Mouse (Mus musculus): ENCODE results near the gene Trim8. TPM values are rescaled to one million over a fixed set of nuclear protein-coding genes. Genes with fewer than 3 reads are reported as not detected.

The Trim8 gene
- total RNA-seq (2021) = 100 to 1,000 TPM; 110 to 112 TPM
- long read RNA-seq, transcript Trim8-201 (6 exons, 3,580 nt) = major isoform, 155 of 176 reads
- long read RNA-seq, partial matches to known transcripts = 15 of 176 reads
- long read RNA-seq, other reads (novel, unspliced or antisense) = 6 of 176 reads

DNA sequence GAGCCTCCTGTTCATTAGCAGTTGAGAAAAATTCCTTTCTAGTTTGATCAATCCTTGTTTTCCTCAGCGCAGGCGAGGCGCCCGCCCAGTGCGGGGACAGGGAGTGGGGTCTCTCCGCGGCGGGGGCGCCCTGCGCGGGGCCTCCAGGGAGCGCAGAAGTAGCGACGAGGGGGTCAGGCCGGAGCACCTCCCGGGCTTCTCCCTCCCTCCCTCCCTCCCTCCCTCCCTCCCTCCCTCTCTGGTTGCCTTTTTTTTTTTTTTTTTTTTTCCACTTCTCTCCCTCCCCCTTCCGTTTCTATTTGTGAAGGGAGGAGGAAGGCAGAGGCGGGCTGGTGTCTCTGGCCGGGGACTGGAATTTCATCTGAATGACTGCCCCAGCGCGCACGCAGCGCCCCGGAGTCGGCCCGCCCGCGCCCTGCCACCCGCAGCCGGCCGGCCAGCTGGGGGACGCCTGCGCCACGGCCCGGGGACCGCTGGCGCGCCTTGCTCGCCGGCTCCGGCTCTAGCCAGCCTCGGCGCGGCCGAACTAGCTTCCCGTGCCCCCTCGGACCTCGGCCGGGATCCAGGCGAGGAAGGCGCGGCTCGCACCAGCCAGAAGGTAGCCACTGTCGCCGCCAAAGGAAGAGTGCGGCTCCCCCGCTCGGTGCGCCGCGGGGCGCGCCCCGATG, at the start of gene Trim8:
TSS of gene Trim8 (plus strand) at position 302 of the 668 bp plus-strand sequence.
- peak; percentile 58 to 79 for DNase-seq (ENCODE audit: low spot score in 2 of 2)

DNA sequence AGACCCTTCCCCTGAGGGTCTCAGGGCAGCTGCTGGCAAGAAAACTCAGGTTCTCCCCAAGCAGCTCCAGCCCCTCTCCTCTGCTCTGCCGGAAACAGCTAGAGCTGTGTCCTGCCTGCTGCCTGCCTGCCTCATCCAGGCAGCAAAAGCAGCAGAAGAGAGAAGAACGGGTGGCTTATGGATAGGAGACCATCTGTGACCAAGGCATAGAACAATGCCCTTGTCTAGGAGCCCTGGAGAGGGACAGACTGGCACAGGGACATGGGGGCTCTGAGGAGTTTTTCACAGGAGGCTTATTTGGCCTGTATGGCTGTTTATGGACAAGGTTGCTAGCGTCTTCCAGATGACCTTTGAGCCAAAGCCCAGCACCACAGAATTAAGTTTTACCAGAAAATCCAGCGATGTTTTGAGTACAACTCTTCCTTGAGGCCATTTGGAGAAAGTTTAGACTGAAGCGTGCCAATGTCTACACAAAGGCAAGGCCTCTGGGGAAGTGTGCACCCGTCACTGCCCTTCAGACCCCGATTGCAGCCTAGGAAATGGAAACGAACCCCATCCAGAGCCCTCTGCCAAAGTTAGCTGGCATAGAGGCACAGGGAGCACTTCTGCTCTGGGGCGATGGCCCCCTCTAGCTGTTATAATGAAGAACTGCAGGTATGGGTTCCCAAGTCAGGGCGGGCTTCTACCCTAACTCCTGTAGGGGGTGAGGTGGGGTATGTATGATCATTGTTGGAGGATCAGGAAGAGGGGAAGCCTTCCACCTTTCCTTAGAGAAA, 49.3 kb upstream of the Trim8 start:
- peak; percentile 39 to 74 for DNase-seq (ENCODE audit: low spot score in 2 of 2)

- DNase-seq (ENCODE audit: low spot score in 2 of 2) = no peak
These were observed 48.6 kb upstream of the Trim8 start for GRCm38 (mm10) chr19:46452916-46453315.

GRCm38 (mm10) chr19:46454126-46454880, 47.2 kb upstream of the Trim8 start:
- no peak for DNase-seq (ENCODE audit: low spot score in 2 of 2)

- no peak for DNase-seq (ENCODE audit: low spot score in 2 of 2)
These were observed 46.5 kb upstream of the Trim8 start for GRCm38 (mm10) chr19:46455032-46455431.

DNA sequence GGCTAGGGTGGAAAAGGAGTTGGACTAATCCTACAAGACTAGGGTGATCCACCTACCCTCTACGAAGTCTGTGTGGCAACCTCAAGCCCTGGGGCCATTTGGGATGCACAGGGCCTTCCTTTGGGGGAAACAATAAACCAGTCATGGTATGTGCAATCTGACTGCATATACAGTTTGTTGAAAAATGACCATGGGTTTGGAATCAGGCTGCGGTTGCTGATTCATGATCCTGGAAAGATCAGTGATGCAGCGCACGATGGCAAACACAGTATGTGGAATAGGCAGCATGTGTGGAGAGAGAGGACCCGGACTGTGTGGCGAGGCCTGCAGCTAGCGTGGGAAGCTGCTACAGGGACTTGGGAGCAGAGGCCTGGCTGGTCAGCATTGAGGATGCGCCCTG, 45.9 kb upstream of the Trim8 start:
- DNase-seq (ENCODE audit: low spot score in 2 of 2) = no peak

DNA sequence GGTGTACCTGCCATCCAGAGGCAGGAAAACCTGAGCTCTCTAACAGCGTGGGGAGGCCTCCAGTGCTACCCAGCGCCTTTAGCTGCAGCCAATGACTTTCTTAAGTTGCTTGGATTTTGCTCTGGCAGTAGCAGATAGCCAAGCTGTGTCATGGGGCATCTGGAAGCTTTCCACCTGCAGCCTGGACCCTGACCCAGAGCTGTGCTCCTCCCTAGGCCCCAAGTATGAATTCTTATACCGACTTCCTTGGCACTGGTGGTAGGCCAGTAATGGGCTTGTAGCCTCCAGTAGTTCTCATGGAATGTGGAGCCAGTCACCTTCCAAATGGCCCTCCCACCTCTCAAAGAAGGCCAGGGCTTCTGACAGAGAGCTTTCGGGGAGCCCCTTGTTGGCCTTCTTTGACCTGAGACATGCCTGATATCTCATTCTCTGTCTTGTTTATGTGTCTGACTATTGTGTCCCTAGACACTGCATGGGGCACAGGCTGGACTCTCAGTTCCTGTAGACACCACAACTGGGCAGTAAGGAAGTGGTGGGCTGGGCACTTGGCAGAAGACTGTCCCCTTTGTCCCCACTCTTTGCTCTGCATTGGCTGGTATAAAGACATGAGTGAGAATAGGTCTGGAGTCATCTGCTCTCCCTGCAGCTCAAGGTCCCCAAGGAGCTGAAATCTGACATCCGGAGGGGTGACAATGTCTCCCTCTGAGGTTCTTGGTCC, 45.3 kb upstream of the Trim8 start:
- DNase-seq (ENCODE audit: low spot score in 2 of 2) = no peak

GRCm38 (mm10) chr19:46457798-46458197, 43.7 kb upstream of the Trim8 start:
- no peak for DNase-seq (ENCODE audit: low spot score in 2 of 2)

DNA sequence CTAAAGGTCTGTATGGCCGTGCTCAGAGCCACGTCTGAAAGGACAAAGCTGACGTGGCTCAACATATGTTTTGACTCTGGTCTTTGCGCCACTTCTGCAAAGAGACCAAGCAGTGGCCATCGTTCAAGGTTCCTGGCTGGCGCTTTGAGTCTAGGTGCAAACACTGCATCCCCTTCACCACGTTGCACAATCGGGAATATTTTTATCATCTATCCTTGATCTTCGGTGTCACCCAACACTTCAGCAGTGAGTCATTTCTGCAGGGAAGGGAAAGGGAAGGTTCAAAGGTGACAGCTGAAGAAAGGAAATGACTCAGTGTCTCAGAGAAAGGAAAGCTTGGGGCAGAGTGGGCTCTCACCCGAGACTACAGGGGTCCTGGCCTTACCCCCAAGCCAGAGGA, 42.2 kb upstream of the Trim8 start:
- no peak for DNase-seq (ENCODE audit: low spot score in 2 of 2)

GRCm38 (mm10) chr19:46459889-46460288, 41.6 kb upstream of the Trim8 start:
- no peak for DNase-seq (ENCODE audit: low spot score in 2 of 2)

GRCm38 (mm10) chr19:46462574-46462973, 38.9 kb upstream of the Trim8 start:
- DNase-seq (ENCODE audit: low spot score in 2 of 2) = no peak

- DNase-seq (ENCODE audit: low spot score in 2 of 2) = no peak
These were observed 38.1 kb upstream of the Trim8 start for GRCm38 (mm10) chr19:46463446-46463845.

- no peak for DNase-seq (ENCODE audit: low spot score in 2 of 2)
These were observed 35.3 kb upstream of the Trim8 start for GRCm38 (mm10) chr19:46466160-46466559.

DNA sequence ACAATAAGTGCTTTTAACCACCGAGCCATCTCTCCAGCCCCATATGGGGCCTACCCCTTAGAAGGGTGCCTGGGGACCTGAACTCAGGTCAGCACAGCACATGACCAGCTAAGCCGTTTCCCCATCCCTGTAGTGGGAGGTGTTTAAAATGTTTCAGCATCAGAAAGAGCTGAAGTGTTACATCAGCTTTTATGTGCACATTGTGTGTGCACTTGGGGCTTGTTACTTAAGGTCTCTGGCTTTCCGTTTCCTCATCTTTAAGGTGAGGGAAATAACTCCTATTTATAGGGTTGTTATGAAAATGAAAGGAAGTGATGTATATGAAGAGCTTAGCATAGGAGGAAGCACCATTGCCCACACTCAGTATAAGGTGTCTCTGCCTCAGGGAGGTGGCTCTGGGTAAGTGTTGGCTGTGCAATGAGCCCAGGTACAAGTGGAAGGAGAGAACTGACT, 34.4 kb upstream of the Trim8 start:
- DNase-seq (ENCODE audit: low spot score in 2 of 2) = no peak

GRCm38 (mm10) chr19:46470364-46471240, 30.9 kb upstream of the Trim8 start:
- DNase-seq (ENCODE audit: low spot score in 2 of 2) = no peak

DNA sequence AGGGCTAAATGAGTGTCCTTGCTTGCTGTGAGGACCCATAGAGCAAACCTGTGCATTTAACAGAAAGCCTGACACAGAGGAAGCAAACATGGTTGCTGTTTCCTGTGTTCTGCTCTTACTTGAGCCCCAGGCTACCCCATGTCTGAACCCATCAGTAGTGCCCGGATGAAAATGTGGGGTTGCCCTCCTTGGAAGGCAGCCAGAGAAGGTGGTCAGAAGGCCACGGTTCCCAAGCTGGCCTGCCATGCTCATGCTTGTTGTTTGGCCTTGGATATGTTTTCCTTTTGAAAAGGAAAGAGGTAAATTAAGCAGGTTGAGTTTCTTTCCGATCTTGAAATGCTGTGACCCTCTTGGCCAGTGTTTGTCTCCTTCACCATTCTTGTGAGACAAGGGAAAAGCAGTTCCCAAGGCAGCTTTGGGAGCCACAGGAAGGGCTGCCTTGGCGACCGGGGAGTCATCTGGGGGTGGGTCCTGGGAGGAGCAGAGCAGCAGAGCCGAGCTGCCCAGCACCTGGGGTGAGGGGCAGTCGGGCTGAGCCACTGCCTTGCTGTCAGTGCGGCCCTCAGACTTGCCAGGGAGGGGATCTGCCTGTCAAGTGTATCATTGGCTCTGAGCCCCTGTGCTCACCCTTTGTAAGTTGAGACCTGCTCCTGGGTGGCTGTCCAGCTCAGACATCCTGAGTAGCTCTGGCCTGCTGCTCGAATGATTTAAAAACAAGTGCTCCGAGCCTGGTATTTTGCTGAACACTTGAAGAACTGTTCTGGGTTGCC, 30.0 kb upstream of the Trim8 start:
- no peak for DNase-seq (ENCODE audit: low spot score in 2 of 2)

DNA sequence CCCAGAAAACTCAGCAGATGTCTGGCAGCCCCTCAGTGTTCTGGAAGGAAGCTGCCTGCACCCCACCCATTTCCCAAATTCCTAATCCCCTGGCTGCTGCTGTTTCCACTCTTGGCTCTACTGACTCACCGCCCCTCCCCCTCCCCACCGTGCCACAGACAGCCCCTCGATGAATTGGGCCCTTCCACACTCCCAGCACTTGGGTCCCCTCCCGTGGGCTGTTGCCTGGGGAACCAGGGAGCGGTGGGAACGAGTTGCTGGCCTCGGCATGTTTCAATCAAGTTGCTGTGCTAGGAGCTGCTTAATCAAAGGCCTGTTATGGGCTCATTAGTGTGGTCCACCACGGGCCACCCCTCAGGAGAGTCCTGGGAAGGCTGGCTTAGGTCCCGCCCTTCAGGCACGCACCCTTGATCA, 24.1 kb upstream of the Trim8 start:
- no peak for DNase-seq (ENCODE audit: low spot score in 2 of 2)

- DNase-seq (ENCODE audit: low spot score in 2 of 2) = no peak
These were observed 23.3 kb upstream of the Trim8 start for GRCm38 (mm10) chr19:46478242-46478641.

- no peak for DNase-seq (ENCODE audit: low spot score in 2 of 2)
These were observed 22.7 kb upstream of the Trim8 start for GRCm38 (mm10) chr19:46478826-46479225.
